Mouse (Mus musculus): ENCODE measurements around the gene Lpp.

GRCm38 (mm10) chr16:24884017-24884416 lies 490.7 kb downstream of the Lpp start:
- no peak for TF ChIP-seq CTCF (IDR thresholded peaks at IDR 0.05; ENCODE audit: low read depth, low read length)
- TF ChIP-seq GATA1 (IDR thresholded peaks at IDR 0.05; ENCODE audit: borderline replicate concordance, low read length), result no peak
